Mouse (Mus musculus) hindbrain, embryonic 13.5 days (tissue): Measurements from ENCODE around the gene Itpr2. TPM values are rescaled to one million over a fixed set of nuclear protein-coding genes. Genes with fewer than 3 reads are reported as not detected.

ENCODE experiments used
- ATAC-seq: fragments of 200-750 bp; cut with Nextera tagmentation; 2 replicates; pipeline ENCODE4 v1.8.0; 2017; ENCODE audit warnings: moderate TSS enrichment; ENCODE audit not compliant: low FRiP score
- H3K27ac ChIP-seq: fragments of 300-500 bp; sonication (generic); 2 replicates; pipeline ENCODE4 v1.5.1; 2015; ENCODE audit warnings: inconsistent platforms, mild to moderate bottlenecking, moderate library complexity
- H3K27me3 ChIP-seq: fragments of 300-500 bp; sonication (generic); 2 replicates; pipeline ENCODE4 v1.6.1; 2015; ENCODE audit warnings: mild to moderate bottlenecking, inconsistent platforms
- H3K36me3 ChIP-seq: fragments of 300-500 bp; sonication (generic); 2 replicates; pipeline ENCODE4 v1.6.1; 2015; ENCODE audit warnings: mild to moderate bottlenecking, inconsistent platforms
- H3K4me1 ChIP-seq: fragments of 300-500 bp; sonication (generic); replicated peaks from 2 replicates; pipeline ENCODE4 v1.6.1; 2015; ENCODE audit warnings: inconsistent platforms
- H3K4me2 ChIP-seq: fragments of 300-500 bp; sonication (generic); 2 replicates; pipeline ENCODE4 v1.6.1; 2015; ENCODE audit warnings: inconsistent platforms, mild to moderate bottlenecking, moderate library complexity
- H3K4me3 ChIP-seq: fragments of 300-500 bp; sonication (generic); 2 replicates; pipeline ENCODE4 v1.5.1; 2015; ENCODE audit warnings: mild to moderate bottlenecking, inconsistent platforms
- H3K9ac ChIP-seq: fragments of 300-500 bp; sonication (generic); 2 replicates; pipeline ENCODE4 v1.6.1; 2015; ENCODE audit warnings: mild to moderate bottlenecking, inconsistent platforms
- H3K9me3 ChIP-seq: fragments of 300-500 bp; sonication (generic); 2 replicates; pipeline ENCODE4 v1.6.1; 2016; ENCODE audit warnings: inconsistent platforms
- WGBS: fragments of 180-500 bp; shearing (Covaris S2); methylation state at CpG from one replicate; pipeline ENCODE4 v1.1.7; 2015; 5-methylcytosine and 5-hydroxymethylcytosine counted together
- polyA plus RNA-seq: library from polyadenylated mRNA; unstranded; fragments of >200 nt; fragmentation: Nextera tagmentation; extraction: Ambion mirVana; gene quantifications from 2 replicates; pipeline ENCODE4 v1.2.1, GENCODE M21; 2015

Itpr2 gene
- polyA plus RNA-seq, 1 experiment from 2014 or later = 5.5 TPM

DNA sequence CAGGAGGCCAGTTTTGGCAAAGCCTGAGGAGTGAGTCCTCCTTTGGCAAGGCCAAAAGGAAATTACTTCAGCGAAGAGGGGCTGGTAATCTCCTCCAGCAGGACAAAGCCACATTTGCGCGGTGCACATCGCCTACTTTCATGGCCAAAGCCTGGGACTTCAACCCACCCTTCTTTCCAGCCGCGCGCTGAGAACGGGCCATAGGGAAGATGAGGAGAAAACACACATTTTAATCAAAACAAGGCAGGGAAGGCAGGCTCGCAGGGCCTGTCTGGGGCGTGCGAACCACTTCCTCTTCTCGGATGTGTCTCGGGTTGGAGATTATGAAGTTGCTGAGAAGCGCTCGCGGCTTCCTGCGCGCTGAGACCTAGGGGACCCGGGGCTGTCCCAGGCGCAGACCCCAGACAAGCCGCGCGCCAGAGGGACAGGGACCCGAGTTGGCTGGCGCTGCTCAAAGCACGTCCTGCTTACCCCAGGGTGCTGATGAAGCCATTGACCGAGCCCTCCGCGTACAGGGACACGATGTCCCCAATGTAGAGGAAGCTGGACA lies 632 bp downstream of the Itpr2 start:
- peak overlapping the region; percentile 71 for H3K9ac ChIP-seq
- peaks cover 50% of the 10 kb centered on the region for H3K27me3 ChIP-seq
- peaks cover 24% of the 10 kb centered on the region for H3K4me1 ChIP-seq
- H3K4me2 ChIP-seq = peak overlapping the region; percentile 100
- 1% methylated on average over 30 of the region's 30 CpGs for WGBS
- no peaks in the 10 kb centered on the region for H3K9me3 ChIP-seq
- no peaks in the 10 kb centered on the region for H3K36me3 ChIP-seq
- ATAC-seq = peak; percentile 31; the same call in 1 of the 2 replicates
- H3K27ac ChIP-seq = peak overlapping the region; percentile 23; the same call in 1 of the 2 replicates
- H3K4me3 ChIP-seq = peak overlapping the region; percentile 57

DNA sequence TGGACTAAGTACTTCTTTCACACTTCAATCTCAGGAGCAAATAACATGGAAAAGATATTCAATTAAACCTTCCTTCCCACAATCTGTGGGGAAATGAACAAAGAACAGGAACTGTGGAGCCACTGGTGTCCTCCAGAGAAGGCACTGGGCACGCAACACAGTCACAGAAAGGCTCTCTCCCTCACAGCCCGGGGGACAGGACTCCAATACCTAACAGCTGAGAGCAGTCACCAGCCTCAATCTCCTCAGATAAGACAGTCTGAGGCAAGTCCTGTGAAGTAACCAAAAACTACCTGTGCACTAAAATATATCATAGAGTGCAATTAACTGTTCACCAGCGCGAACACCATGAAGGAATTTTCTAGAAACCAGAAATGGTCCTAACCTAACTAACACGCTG lies 1.3 kb downstream of the Itpr2 start:
- no peak for ATAC-seq
- Histone ChIP-seq H3K36me3 (no peaks in the 10 kb centered on the region), H3K4me1 (peaks cover 24% of the 10 kb centered on the region), H3K4me2 (peak overlapping the region; percentile 100), H3K4me3 (no peak overlapping the region), H3K27ac (no peak overlapping the region), H3K9me3 (no peaks in the 10 kb centered on the region), H3K27me3 (peaks cover 50% of the 10 kb centered on the region), H3K9ac (no peak overlapping the region)
- WGBS = 79% methylated on average over 5 of the region's 5 CpGs

DNA sequence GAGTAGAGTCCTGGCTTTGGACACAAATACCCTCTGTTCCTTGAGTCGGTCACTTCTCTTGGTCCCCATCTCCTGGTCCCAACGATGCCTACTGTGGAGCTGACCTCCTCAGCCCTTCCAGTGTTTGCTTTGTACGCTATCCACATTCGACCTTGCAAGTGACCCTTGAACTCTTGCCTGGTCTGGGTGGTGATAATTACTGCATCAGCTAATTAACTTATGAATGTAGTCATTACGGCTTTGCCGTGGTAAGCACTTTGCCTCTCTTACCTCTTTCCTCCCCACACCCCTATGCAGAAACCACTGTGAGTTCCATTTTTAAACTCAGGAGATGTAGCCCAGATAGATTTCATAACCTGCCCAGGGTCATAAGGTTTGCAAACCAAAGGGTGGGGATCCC lies 1.8 kb downstream of the Itpr2 start:
- Histone ChIP-seq H3K4me3 (no peak overlapping the region), H3K27ac (no peak overlapping the region), H3K27me3 (peaks cover 50% of the 10 kb centered on the region), H3K4me2 (no peak overlapping the region), H3K36me3 (no peaks in the 10 kb centered on the region), H3K9ac (no peak overlapping the region), H3K4me1 (peaks cover 24% of the 10 kb centered on the region), H3K9me3 (no peaks in the 10 kb centered on the region)
- WGBS = 77% methylated on average over 6 of the region's 6 CpGs
- no peak for ATAC-seq

DNA sequence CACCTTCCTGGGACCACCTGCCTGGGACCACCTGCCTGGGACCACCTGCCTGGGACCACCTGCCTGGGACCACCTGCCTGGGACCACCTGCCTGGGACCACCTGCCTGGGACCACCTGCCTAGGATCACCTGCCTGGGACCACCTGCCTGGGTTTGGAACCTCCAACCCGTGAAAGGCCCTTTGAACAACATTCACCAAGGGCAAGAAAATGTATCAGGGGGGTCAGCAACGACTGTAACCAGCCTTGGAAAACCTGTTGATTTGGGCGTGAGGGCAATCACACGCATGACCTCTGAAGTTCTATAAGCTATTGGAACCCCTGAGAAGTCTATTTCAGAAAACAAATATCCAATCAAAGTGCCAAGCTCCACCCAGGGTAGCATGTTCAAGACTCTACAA lies 2.5 kb downstream of the Itpr2 start:
- Histone ChIP-seq H3K4me2 (no peak overlapping the region), H3K27me3 (peaks cover 50% of the 10 kb centered on the region), H3K36me3 (no peaks in the 10 kb centered on the region), H3K27ac (no peak overlapping the region), H3K9me3 (no peaks in the 10 kb centered on the region), H3K4me1 (peaks cover 24% of the 10 kb centered on the region), H3K9ac (no peak overlapping the region), H3K4me3 (no peak overlapping the region)
- ATAC-seq = no peak
- 78% methylated on average over 4 of the region's 4 CpGs for WGBS

DNA sequence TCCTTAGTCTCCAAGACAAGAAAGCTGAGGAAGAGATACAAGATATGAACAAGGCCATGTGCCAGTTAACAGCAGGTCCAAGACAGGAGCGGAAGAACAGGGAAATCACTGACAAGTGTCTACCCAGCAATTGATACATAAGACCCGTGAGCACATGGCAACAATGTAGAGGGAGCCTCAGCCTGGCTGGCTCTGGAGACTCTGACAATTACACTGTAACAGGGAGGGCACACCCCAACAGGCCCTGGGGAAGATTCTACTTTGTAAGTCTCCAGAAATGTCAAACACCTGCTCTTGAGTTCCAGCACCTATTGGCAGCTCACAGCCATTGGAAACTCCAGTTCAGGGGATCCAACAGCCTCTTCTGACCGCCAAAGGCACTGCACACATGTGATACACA lies 3.6 kb downstream of the Itpr2 start:
- no peak for ATAC-seq

DNA sequence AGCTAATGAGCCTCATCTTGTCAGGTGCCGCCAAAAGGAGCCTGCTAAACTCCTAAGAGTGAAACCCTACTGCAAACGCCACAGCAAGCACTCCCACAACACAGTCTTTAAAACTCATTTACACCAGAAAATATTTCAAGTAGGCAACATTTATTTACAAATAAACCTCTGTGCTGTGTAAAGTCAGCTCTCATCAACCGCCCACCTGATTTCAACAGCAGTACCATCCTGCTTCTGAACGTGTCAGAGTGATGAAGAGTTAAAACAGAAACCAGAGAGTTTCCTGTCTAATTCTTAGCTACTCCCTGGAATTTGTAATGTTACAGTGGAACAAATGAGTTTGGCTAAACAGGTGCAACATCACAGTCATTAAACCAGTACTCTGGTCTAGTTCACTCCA lies 4.2 kb downstream of the Itpr2 start:
- no peak for ATAC-seq
- no peaks in the 10 kb centered on the region for H3K9me3 ChIP-seq
- no peaks in the 10 kb centered on the region for H3K36me3 ChIP-seq
- peaks cover 19% of the 10 kb centered on the region for H3K4me1 ChIP-seq
- WGBS = 79% methylated on average over 4 of the region's 4 CpGs
- H3K9ac ChIP-seq = no peak overlapping the region
- no peak overlapping the region for H3K4me2 ChIP-seq
- no peak overlapping the region for H3K4me3 ChIP-seq
- H3K27ac ChIP-seq = no peak overlapping the region
- peaks cover 37% of the 10 kb centered on the region for H3K27me3 ChIP-seq

More for the DNA sequence above, 3.6 kb downstream of the Itpr2 start:
- no peak overlapping the region for H3K4me3 ChIP-seq
- H3K9me3 ChIP-seq = no peaks in the 10 kb centered on the region
- no peak overlapping the region for H3K4me2 ChIP-seq
- 92% methylated on average over 3 of the region's 3 CpGs for WGBS
- H3K9ac ChIP-seq = no peak overlapping the region
- peaks cover 24% of the 10 kb centered on the region for H3K4me1 ChIP-seq
- peaks cover 42% of the 10 kb centered on the region for H3K27me3 ChIP-seq
- no peaks in the 10 kb centered on the region for H3K36me3 ChIP-seq
- no peak overlapping the region for H3K27ac ChIP-seq

DNA sequence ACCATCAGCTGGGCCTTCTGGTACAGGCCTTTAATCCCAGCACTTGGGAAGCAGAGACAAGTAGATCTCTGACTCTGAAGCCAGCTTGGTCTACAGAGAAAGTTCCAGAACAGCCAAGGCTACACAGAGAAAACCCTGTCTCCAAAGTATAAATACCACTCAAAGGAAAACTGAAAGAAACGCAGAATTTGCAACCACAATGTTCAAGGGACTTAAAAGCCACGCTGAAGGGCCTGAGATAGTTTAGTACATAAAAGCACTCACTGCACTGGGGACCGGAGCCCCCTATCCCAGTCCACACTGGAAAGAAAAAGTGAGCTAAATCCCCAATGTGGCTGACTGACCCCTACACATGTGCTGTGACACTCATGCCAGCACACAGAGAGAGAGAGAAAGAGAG lies 4.6 kb downstream of the Itpr2 start:
- no peak overlapping the region for H3K4me2 ChIP-seq
- H3K36me3 ChIP-seq = no peaks in the 10 kb centered on the region
- no peaks in the 10 kb centered on the region for H3K9me3 ChIP-seq
- peaks cover 14% of the 10 kb centered on the region for H3K4me1 ChIP-seq
- H3K27me3 ChIP-seq = peaks cover 33% of the 10 kb centered on the region
- WGBS = 84% methylated on average over 3 of the region's 3 CpGs
- no peak overlapping the region for H3K9ac ChIP-seq
- ATAC-seq = no peak
- no peak overlapping the region for H3K27ac ChIP-seq
- no peak overlapping the region for H3K4me3 ChIP-seq

DNA sequence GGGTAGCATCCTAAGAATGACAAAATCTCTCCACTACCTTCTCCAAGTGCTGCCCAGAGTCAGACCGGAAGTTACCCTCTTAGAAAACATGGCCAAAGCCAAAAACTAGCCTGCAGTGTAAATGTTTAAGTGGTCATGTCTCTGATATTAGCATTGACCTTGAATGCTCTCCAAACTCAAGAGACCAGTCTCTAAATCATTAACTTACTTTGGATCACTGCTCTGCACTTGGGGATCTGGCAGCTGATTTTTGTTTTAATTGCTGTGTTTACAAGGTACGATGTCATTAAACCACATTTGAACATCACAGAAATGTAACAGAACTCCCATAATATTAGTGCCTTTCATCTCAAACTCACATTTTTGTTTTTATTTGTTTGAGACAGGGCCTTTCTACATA lies 10.3 kb downstream of the Itpr2 start:
- Histone ChIP-seq H3K4me2 (no peak overlapping the region), H3K36me3 (no peaks in the 10 kb centered on the region), H3K4me1 (no peaks in the 10 kb centered on the region), H3K9me3 (no peaks in the 10 kb centered on the region), H3K27me3 (no peaks in the 10 kb centered on the region), H3K4me3 (no peak overlapping the region), H3K27ac (no peak overlapping the region), H3K9ac (no peak overlapping the region)
- WGBS = 94% methylated on average over 2 of the region's 2 CpGs
- no peak for ATAC-seq

DNA sequence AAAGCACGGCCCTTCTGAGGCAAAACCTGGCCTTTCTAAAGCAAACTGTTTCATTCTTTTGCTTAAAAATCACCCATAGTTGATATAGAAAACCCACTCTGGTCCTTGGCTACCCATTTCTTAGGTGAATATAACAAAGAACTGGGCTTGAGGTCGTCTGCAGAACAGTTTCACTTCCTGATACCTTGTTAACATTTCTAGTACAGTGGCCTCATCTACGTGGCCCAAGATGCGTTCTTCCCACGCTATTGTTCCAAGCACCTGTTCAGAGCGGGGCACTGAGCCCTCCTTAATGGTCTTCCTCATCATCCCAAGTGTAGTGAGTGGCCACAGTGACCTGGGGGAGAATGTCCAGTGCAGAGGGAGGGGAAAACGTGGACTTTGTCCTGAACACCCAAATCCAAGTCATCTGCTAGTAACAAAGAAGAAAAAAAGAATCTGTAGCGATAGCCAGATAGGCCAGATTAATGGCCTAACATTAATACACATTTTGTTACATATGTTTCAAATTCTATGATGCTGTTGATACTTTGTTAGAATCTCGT lies 11.5 kb downstream of the Itpr2 start:
- no peak for ATAC-seq
- H3K27ac ChIP-seq = no peak overlapping the region
- no peaks in the 10 kb centered on the region for H3K4me1 ChIP-seq
- no peak overlapping the region for H3K4me2 ChIP-seq
- no peak overlapping the region for H3K9ac ChIP-seq
- no peaks in the 10 kb centered on the region for H3K9me3 ChIP-seq
- H3K27me3 ChIP-seq = no peaks in the 10 kb centered on the region
- 90% methylated on average over 9 of the region's 9 CpGs for WGBS
- H3K36me3 ChIP-seq = no peaks in the 10 kb centered on the region
- H3K4me3 ChIP-seq = no peak overlapping the region

DNA sequence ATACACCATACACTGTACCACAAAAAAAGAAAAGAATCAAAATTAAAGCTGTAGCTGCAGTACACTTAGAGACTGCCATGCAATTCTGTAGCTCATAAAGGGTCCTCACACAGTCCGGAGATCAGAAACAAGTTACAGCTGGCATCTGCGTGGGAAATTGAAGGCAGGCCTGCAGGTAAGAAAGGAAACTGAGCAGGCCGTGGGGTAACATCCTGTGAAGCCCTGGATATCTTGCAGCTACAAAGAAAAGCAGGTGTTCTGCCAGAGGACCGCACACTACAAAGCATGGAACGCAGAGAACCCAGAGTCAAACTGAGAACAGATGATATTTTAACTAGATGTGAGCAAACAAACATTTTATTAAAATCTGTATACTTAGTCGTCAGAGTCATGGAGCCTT lies 12.2 kb downstream of the Itpr2 start:
- H3K36me3 ChIP-seq = no peaks in the 10 kb centered on the region
- 88% methylated on average over 6 of the region's 6 CpGs for WGBS
- H3K9me3 ChIP-seq = no peaks in the 10 kb centered on the region
- no peak overlapping the region for H3K4me2 ChIP-seq
- H3K4me1 ChIP-seq = no peaks in the 10 kb centered on the region
- no peak overlapping the region for H3K9ac ChIP-seq
- H3K27me3 ChIP-seq = no peaks in the 10 kb centered on the region
- no peak for ATAC-seq
- no peak overlapping the region for H3K4me3 ChIP-seq
- H3K27ac ChIP-seq = no peak overlapping the region

DNA sequence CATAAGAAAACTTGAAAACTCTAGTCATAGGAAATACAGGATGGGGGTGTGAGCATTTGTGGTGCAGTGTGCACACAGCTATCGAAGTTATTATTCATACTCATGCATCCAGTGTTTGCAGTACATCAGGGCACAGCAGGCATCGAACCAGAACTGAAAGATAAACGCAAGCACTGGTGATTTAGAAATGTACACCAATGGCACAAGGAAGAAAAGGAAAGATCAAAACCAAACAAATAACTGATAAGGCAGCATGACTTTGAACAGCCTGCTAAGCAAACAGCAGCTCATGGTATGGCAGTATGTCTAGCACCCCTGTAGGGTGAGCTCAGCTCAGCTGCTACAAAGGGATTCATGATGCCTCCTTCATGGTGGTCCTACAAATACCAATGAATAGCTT lies 13.3 kb downstream of the Itpr2 start:
- H3K4me3 ChIP-seq = no peak overlapping the region
- H3K36me3 ChIP-seq = no peaks in the 10 kb centered on the region
- no peak for ATAC-seq
- H3K27me3 ChIP-seq = no peaks in the 10 kb centered on the region
- no peaks in the 10 kb centered on the region for H3K4me1 ChIP-seq
- H3K9ac ChIP-seq = no peak overlapping the region
- 84% methylated on average over 3 of the region's 3 CpGs for WGBS
- no peak overlapping the region for H3K27ac ChIP-seq
- no peak overlapping the region for H3K4me2 ChIP-seq
- no peaks in the 10 kb centered on the region for H3K9me3 ChIP-seq

DNA sequence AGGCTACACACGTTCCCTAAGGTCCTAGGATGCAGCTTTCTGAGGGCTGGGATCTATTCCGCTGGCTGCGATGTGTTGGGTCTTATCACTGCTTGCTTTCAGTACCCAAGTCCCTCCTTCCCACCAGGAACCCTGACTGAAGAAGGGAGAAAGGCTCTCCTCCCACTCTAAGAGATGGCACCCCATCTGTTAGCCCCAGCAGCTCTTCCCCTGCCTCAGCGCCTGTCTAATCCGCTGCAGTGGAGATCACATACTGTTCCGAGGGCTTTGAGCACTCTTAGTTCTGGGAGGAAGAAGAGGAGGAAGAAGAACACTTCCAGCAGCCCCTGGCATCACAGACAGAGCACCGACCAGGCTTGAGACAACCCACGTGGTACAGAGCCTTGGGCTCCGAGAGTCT lies 14.9 kb downstream of the Itpr2 start:
- H3K27ac ChIP-seq = no peak overlapping the region
- H3K4me2 ChIP-seq = no peak overlapping the region
- no peaks in the 10 kb centered on the region for H3K27me3 ChIP-seq
- H3K9ac ChIP-seq = no peak overlapping the region
- ATAC-seq = no peak
- H3K4me3 ChIP-seq = no peak overlapping the region
- H3K36me3 ChIP-seq = no peaks in the 10 kb centered on the region
- no peaks in the 10 kb centered on the region for H3K4me1 ChIP-seq
- no peaks in the 10 kb centered on the region for H3K9me3 ChIP-seq
- WGBS = 83% methylated on average over 9 of the region's 9 CpGs

DNA sequence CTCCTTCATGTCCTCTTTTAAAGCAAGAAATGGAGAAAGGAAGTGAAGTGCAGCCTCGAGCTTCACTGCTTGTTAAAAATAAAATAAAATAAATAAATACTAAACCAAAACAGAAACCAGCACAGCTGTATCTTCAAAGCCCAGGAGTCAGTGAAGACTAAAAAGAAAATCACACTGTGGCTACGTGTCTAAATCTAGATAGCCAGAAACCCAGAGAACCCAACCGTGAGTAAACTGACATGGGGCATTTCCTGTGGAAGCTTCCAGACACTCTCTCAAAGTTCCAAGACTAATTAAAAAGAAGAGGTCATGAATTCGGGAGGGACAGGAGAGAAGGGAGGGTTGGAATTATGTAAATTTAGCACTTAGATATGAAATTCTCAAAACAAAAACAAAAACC lies 15.9 kb downstream of the Itpr2 start:
- ATAC-seq = no peak
- Histone ChIP-seq H3K9me3 (no peaks in the 10 kb centered on the region), H3K27me3 (no peaks in the 10 kb centered on the region), H3K4me3 (no peak overlapping the region), H3K9ac (no peak overlapping the region), H3K4me2 (no peak overlapping the region), H3K27ac (no peak overlapping the region), H3K4me1 (no peaks in the 10 kb centered on the region), H3K36me3 (no peaks in the 10 kb centered on the region)
- WGBS = 66% methylated on average over 4 of the region's 4 CpGs
